Mouse (Mus musculus) bone marrow, adult 2 months (tissue): ENCODE measurements around the gene Akna.

ENCODE experiments used
- CTCF ChIP-seq: fragments of 200-500 bp; IDR thresholded peaks from 2 replicates; pipeline ENCODE4 v1.5.1; 2011; ENCODE audit warnings: low read length, control low read depth; ENCODE audit not compliant: control insufficient read depth, insufficient read depth
- POLR2A ChIP-seq: fragments of 200-500 bp; IDR thresholded peaks from 2 replicates; pipeline ENCODE4 v1.6.1; 2011; ENCODE audit warnings: low read depth, mild to moderate bottlenecking, control low read depth, low read length, borderline replicate concordance; ENCODE audit not compliant: control insufficient read depth

DNA sequence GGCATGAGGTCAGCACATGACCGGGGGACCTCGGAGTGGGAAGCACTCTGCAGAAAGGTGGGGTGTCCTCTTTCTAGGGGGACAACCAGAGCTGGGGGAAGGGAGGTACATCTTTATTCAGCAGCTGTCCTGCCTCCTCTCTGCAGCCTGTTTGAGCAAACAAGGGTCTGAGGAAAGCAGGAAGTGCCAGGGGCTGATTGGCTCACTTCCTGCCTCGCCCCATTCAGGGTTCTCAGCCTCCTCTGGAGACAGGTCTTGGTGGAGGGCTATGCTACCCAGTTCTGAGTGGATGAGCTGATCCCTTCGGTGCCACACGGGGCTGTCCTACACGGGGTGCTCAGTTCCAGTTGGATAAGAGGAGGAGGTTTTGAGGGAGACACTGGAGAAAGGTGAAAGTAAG is 11.8 kb downstream of the Akna start:
- no peak for TF ChIP-seq CTCF
- no peak for TF ChIP-seq POLR2A
